Mouse (Mus musculus) E14TG2a.4 (cell line): Measurements from ENCODE around the gene Slitrk1.

Source experiments
- H3K27me3 ChIP-seq: 2 replicates; pipeline ENCODE4 v1.6.1; 2014; ENCODE audit warnings: low read length, control low read depth; ENCODE audit not compliant: insufficient read depth
- H3K36me3 ChIP-seq: 2 replicates; pipeline ENCODE4 v1.6.1; 2014; ENCODE audit warnings: low read length, control low read depth; ENCODE audit not compliant: insufficient read depth
- H3K4me1 ChIP-seq: replicated peaks from 2 replicates; pipeline ENCODE4 v1.6.1; 2014; ENCODE audit warnings: low read depth, low read length, control low read depth
- H3K4me3 ChIP-seq: replicated peaks from 2 replicates; pipeline ENCODE4 v1.5.1; 2014; ENCODE audit warnings: mild to moderate bottlenecking, low read length
- H3K9me3 ChIP-seq: 2 replicates; pipeline ENCODE4 v1.6.1; 2014; ENCODE audit warnings: low read length, control low read depth
- CTCF ChIP-seq: conservative IDR thresholded peaks from 2 replicates; pipeline ENCODE4 v1.5.1; 2014; ENCODE audit warnings: low read length
- NANOG ChIP-seq: IDR thresholded peaks from 2 replicates; pipeline ENCODE4 v1.6.1; 2014; ENCODE audit warnings: borderline replicate concordance, low read length, mixed read lengths
- POU5F1 ChIP-seq: IDR thresholded peaks from 2 replicates; pipeline ENCODE4 v1.6.1; 2014; ENCODE audit warnings: low read length, borderline replicate concordance

Gene Slitrk1

GRCm38 (mm10) chr14:108913714-108914263 lies at the start of gene Slitrk1:
Gene Slitrk1 (minus strand): TSS chr14:108914158.
- Histone ChIP-seq H3K4me3 (peak within 1 kb of the TSS; percentile 52), H3K9me3 (no peaks in the 10 kb centered on the region), H3K27me3 (peaks cover 38% of the 10 kb centered on the region), H3K4me1 (peaks cover 24% of the 10 kb centered on the region; the same call in 1 of the 2 replicates), H3K36me3 (no peaks in the 10 kb centered on the region)
- TF ChIP-seq POU5F1: no peak
- TF ChIP-seq NANOG: no peak
- TF ChIP-seq CTCF: no peak

- no peak overlapping the region for H3K4me3 ChIP-seq
- no peaks in the 10 kb centered on the region for H3K9me3 ChIP-seq
- no peaks in the 10 kb centered on the region for H3K4me1 ChIP-seq
- no peaks in the 10 kb centered on the region for H3K36me3 ChIP-seq
- H3K27me3 ChIP-seq: no peaks in the 10 kb centered on the region
- TF ChIP-seq CTCF (no peak), POU5F1 (no peak), NANOG (no peak)
Observed at GRCm38 (mm10) chr14:108935777-108936176, 21.8 kb upstream of the Slitrk1 start.

GRCm38 (mm10) chr14:108914336-108914735 lies 378 bp upstream of the Slitrk1 start:
- TF ChIP-seq CTCF: no peak
- no peak for TF ChIP-seq POU5F1
- TF ChIP-seq NANOG: no peak
- peak overlapping the region; percentile 52; the same call in 1 of the 2 replicates for H3K4me3 ChIP-seq
- H3K36me3 ChIP-seq: no peaks in the 10 kb centered on the region
- no peaks in the 10 kb centered on the region for H3K9me3 ChIP-seq
- peaks cover 38% of the 10 kb centered on the region for H3K27me3 ChIP-seq
- H3K4me1 ChIP-seq: peaks cover 24% of the 10 kb centered on the region; the same call in 1 of the 2 replicates

- H3K4me3 ChIP-seq: no peak overlapping the region
- H3K4me1 ChIP-seq: peaks cover 24% of the 10 kb centered on the region; the same call in 1 of the 2 replicates
- H3K27me3 ChIP-seq: peaks cover 38% of the 10 kb centered on the region
- TF ChIP-seq NANOG (no peak), POU5F1 (no peak), CTCF (no peak)
- H3K9me3 ChIP-seq: no peaks in the 10 kb centered on the region
- no peaks in the 10 kb centered on the region for H3K36me3 ChIP-seq
Observed at GRCm38 (mm10) chr14:108912876-108913490, 975 bp downstream of the Slitrk1 start.

GRCm38 (mm10) chr14:108912021-108912875 lies 1.7 kb downstream of the Slitrk1 start:
- Histone ChIP-seq H3K9me3 (no peaks in the 10 kb centered on the region), H3K4me3 (no peak overlapping the region), H3K4me1 (peaks cover 24% of the 10 kb centered on the region; the same call in 1 of the 2 replicates), H3K27me3 (peaks cover 38% of the 10 kb centered on the region), H3K36me3 (no peaks in the 10 kb centered on the region)
- TF ChIP-seq POU5F1 (no peak), NANOG (no peak), CTCF (no peak)

- H3K27me3 ChIP-seq: peaks cover 38% of the 10 kb centered on the region
- peak overlapping the region; percentile 70 for H3K4me3 ChIP-seq
Observed at GRCm38 (mm10) chr14:108911138-108911841, 2.7 kb downstream of the Slitrk1 start.

GRCm38 (mm10) chr14:108910449-108911137 lies 3.4 kb downstream of the Slitrk1 start:
- H3K4me1 ChIP-seq: peaks cover 24% of the 10 kb centered on the region; the same call in 1 of the 2 replicates
- TF ChIP-seq POU5F1 (no peak), NANOG (no peak), CTCF (no peak)
- no peaks in the 10 kb centered on the region for H3K9me3 ChIP-seq
- peaks cover 38% of the 10 kb centered on the region for H3K27me3 ChIP-seq
- peak overlapping the region; percentile 70 for H3K4me3 ChIP-seq
- H3K36me3 ChIP-seq: no peaks in the 10 kb centered on the region

More at GRCm38 (mm10) chr14:108911138-108911841, 2.7 kb downstream of the Slitrk1 start:
- no peaks in the 10 kb centered on the region for H3K36me3 ChIP-seq
- H3K9me3 ChIP-seq: no peaks in the 10 kb centered on the region
- TF ChIP-seq CTCF (no peak), NANOG (no peak), POU5F1 (no peak)
- peaks cover 24% of the 10 kb centered on the region; the same call in 1 of the 2 replicates for H3K4me1 ChIP-seq
